Mouse (Mus musculus) E14TG2a.4 (cell line): ENCODE measurements at regions not wholly inside any gene's neighbourhood (a gene's known extent, or its start where the extent isn't known, plus 50 kb on each side); places are given as distances from the start of the nearest gene placed in this dataset.

ENCODE experiments used
- CTCF ChIP-seq: conservative IDR thresholded peaks from 2 replicates; pipeline ENCODE4 v1.5.1; 2014; ENCODE audit warnings: low read length
- NANOG ChIP-seq: IDR thresholded peaks from 2 replicates; pipeline ENCODE4 v1.6.1; 2014; ENCODE audit warnings: borderline replicate concordance, low read length, mixed read lengths

GRCm38 (mm10) chr11:6764186-6764585 lies 73.3 kb downstream of the Gm11983 start:
- TF ChIP-seq CTCF = no peak
- TF ChIP-seq NANOG = no peak
